Mouse (Mus musculus) heart, adult 2 months (tissue): ENCODE measurements around the gene Phf12. TPM values are rescaled to one million over a fixed set of nuclear protein-coding genes. Genes with fewer than 3 reads are reported as not detected.

Experiments used
- DNase-seq, 2 experiments: peaks; one replicate each; pipeline ENCODE4 v3.0.0; 2021
- H3K27ac ChIP-seq: fragments of 200-600 bp; 2 replicates; pipeline ENCODE4 v1.8.1; 2022
- H3K27me3 ChIP-seq: fragments of 200-500 bp; 2 replicates; pipeline ENCODE4 v1.6.1; 2012; ENCODE audit warnings: mild to moderate bottlenecking, low read length, inconsistent platforms, mixed read lengths; ENCODE audit not compliant: control insufficient read depth, insufficient read depth
- H3K36me3 ChIP-seq: fragments of 200-500 bp; 2 replicates; pipeline ENCODE4 v1.6.1; 2012; ENCODE audit warnings: low read length, inconsistent platforms; ENCODE audit not compliant: control insufficient read depth, insufficient read depth
- H3K4me1 ChIP-seq: fragments of 200-500 bp; 2 replicates; pipeline ENCODE4 v1.6.1; 2011; ENCODE audit warnings: low read length; ENCODE audit not compliant: control insufficient read depth, insufficient read depth
- H3K4me3 ChIP-seq: fragments of 200-600 bp; 2 replicates; pipeline ENCODE4 v1.8.1; 2022
- H3K79me2 ChIP-seq: fragments of 200-500 bp; replicated peaks from 2 replicates; pipeline ENCODE4 v1.6.1; 2012; ENCODE audit warnings: mild to moderate bottlenecking, inconsistent platforms, low read length, moderate library complexity, mixed read lengths; ENCODE audit not compliant: control insufficient read depth, insufficient read depth
- H3K9ac ChIP-seq: fragments of 200-500 bp; 2 replicates; pipeline ENCODE4 v1.6.1; 2012; ENCODE audit warnings: low read depth, mild to moderate bottlenecking, control low read depth, inconsistent platforms, low read length, mixed read lengths
- CTCF ChIP-seq: fragments of 200-600 bp; IDR thresholded peaks from 2 replicates; pipeline ENCODE4 v1.8.1; 2022; ENCODE audit warnings: antibody characterized with exemption, mild to moderate bottlenecking, moderate library complexity
- EP300 ChIP-seq: fragments of 200-500 bp; IDR thresholded peaks from 2 replicates; pipeline ENCODE4 v1.6.1; 2011; ENCODE audit warnings: low read depth, low read length, control low read depth; ENCODE audit not compliant: insufficient read depth
- POLR2A ChIP-seq: fragments of 200-500 bp; IDR thresholded peaks from 2 replicates; pipeline ENCODE4 v1.6.1; 2011; ENCODE audit warnings: mild to moderate bottlenecking, low read depth, low read length, control low read depth; ENCODE audit not compliant: insufficient read depth
- WGBS: fragments of 180-500 bp; shearing (Covaris S2); methylation state at CpG from one replicate; pipeline ENCODE4 v1.1.7; 2018; 5-methylcytosine and 5-hydroxymethylcytosine counted together
- intact Hi-C: fragments of 180-260 bp; cut with DNase I; formaldehyde crosslinking; loops from one replicate; pipeline ENCODE4 v1.15.1; 2025
- polyA plus RNA-seq: library from polyadenylated mRNA; depleted of rRNA; stranded (reverse); fragments of >200 nt; gene quantifications from 2 replicates; pipeline ENCODE4 v1.2.3, GENCODE M21; 2012
- total RNA-seq, 2 experiments: library from RNA; stranded (reverse); gene quantifications; 2 replicates each; pipeline ENCODE4 v1.2.3; 2021

Gene Phf12
- total and polyA plus RNA-seq, 3 experiments: 22.3 to 30.5 (median 23.6) TPM

GRCm38 (mm10) chr11:77989071-77989690, 6.6 kb downstream of the Phf12 start:
- no peak overlapping the region for H3K27ac ChIP-seq

GRCm38 (mm10) chr11:77995556-77995955, 13.0 kb downstream of the Phf12 start:
- peaks cover 2% of the 10 kb centered on the region for H3K79me2 ChIP-seq
- H3K4me3 ChIP-seq: no peak overlapping the region
- H3K4me1 ChIP-seq: peaks cover 7% of the 10 kb centered on the region
- intact Hi-C loops: no loop called here
- 10% methylated on average over 1 of the region's 1 CpGs for WGBS
- H3K36me3 ChIP-seq: peaks cover 29% of the 10 kb centered on the region
- no peak for DNase-seq
- H3K9ac ChIP-seq: no peak overlapping the region
- TF ChIP-seq EP300: no peak
- no peak for TF ChIP-seq POLR2A
- no peak for TF ChIP-seq CTCF
- H3K27ac ChIP-seq: peak overlapping the region; percentile 47
- no peaks in the 10 kb centered on the region for H3K27me3 ChIP-seq

More at GRCm38 (mm10) chr11:77989071-77989690, 6.6 kb downstream of the Phf12 start:
- Histone ChIP-seq H3K36me3 (peaks cover 29% of the 10 kb centered on the region), H3K79me2 (peaks cover 2% of the 10 kb centered on the region), H3K27me3 (no peaks in the 10 kb centered on the region), H3K4me1 (peaks cover 5% of the 10 kb centered on the region; the same call in 1 of the 2 replicates), H3K4me3 (no peak overlapping the region), H3K9ac (no peak overlapping the region)
- TF ChIP-seq CTCF (no peak), EP300 (no peak), POLR2A (no peak)
- intact Hi-C loops: no loop called here
- DNase-seq: no peak
- 47% methylated on average over 13 of the region's 13 CpGs for WGBS

GRCm38 (mm10) chr11:78006446-78006845, 23.9 kb downstream of the Phf12 start:
- peak in 1 of 2 experiments; percentile 44 for DNase-seq
- TF ChIP-seq POLR2A: 0 out of 2 replicates have a peak, but pooled peaks have one; percentile 23
- TF ChIP-seq EP300: 0 out of 2 replicates have a peak, but pooled peaks have one; percentile 20
- TF ChIP-seq CTCF: no peak
- H3K27ac ChIP-seq: peak overlapping the region; percentile 81
- H3K4me1 ChIP-seq: peaks cover 4% of the 10 kb centered on the region
- no peaks in the 10 kb centered on the region for H3K27me3 ChIP-seq
- H3K9ac ChIP-seq: no peak overlapping the region
- H3K36me3 ChIP-seq: peaks cover 27% of the 10 kb centered on the region
- 65% methylated on average over 5 of the region's 5 CpGs for WGBS
- H3K4me3 ChIP-seq: no peak overlapping the region
- intact Hi-C loops: no loop called here
- H3K79me2 ChIP-seq: peaks cover 6% of the 10 kb centered on the region

- Histone ChIP-seq H3K36me3 (peaks cover 26% of the 10 kb centered on the region), H3K27ac (no peak overlapping the region), H3K4me3 (no peak overlapping the region), H3K9ac (no peak overlapping the region), H3K79me2 (no peaks in the 10 kb centered on the region), H3K27me3 (no peaks in the 10 kb centered on the region), H3K4me1 (peaks cover 6% of the 10 kb centered on the region)
- peak; percentile 63 to 81 for DNase-seq
- TF ChIP-seq CTCF (peak; percentile 91), EP300 (no peak), POLR2A (no peak)
- intact Hi-C loops: loop anchor here (2.0 kb wide), 2 partner anchors 35 to 157 kb away; partner anchors contain the start of genes Nek8 and Tlcd1
- WGBS: 17% methylated on average over 4 of the region's 4 CpGs
These were observed 37.1 kb downstream of the Phf12 start for GRCm38 (mm10) chr11:78019676-78020075.

- H3K9ac ChIP-seq: no peak overlapping the region
- no peaks in the 10 kb centered on the region for H3K79me2 ChIP-seq
- H3K4me1 ChIP-seq: no peaks in the 10 kb centered on the region
- H3K36me3 ChIP-seq: peaks cover under 1% of the 10 kb centered on the region; the same call in 1 of the 2 replicates
- 74% methylated on average over 8 of the region's 8 CpGs for WGBS
- intact Hi-C loops: no loop called here
- H3K27me3 ChIP-seq: no peaks in the 10 kb centered on the region
- H3K27ac ChIP-seq: no peak overlapping the region
- no peak for DNase-seq
- TF ChIP-seq CTCF: peak; percentile 60
- no peak for TF ChIP-seq POLR2A
- TF ChIP-seq EP300: no peak
- H3K4me3 ChIP-seq: no peak overlapping the region
These were observed 41.1 kb downstream of the Phf12 start for GRCm38 (mm10) chr11:78023607-78024006.

- H3K27ac ChIP-seq: no peak overlapping the region
- intact Hi-C loops: no loop called here
- H3K36me3 ChIP-seq: no peaks in the 10 kb centered on the region; the same call in 1 of the 2 replicates
- H3K4me1 ChIP-seq: peaks cover 7% of the 10 kb centered on the region
- H3K27me3 ChIP-seq: no peaks in the 10 kb centered on the region
- H3K9ac ChIP-seq: no peak overlapping the region
- H3K4me3 ChIP-seq: no peak overlapping the region
- no peak for DNase-seq
- TF ChIP-seq CTCF (no peak), POLR2A (no peak), EP300 (no peak)
- 88% methylated on average over 8 of the region's 8 CpGs for WGBS
- no peaks in the 10 kb centered on the region for H3K79me2 ChIP-seq
These were observed 46.7 kb downstream of the Phf12 start for GRCm38 (mm10) chr11:78029240-78029639.
